8 mouse cellular contexts compared by ENCODE assay signal in the genomic region with DNA sequence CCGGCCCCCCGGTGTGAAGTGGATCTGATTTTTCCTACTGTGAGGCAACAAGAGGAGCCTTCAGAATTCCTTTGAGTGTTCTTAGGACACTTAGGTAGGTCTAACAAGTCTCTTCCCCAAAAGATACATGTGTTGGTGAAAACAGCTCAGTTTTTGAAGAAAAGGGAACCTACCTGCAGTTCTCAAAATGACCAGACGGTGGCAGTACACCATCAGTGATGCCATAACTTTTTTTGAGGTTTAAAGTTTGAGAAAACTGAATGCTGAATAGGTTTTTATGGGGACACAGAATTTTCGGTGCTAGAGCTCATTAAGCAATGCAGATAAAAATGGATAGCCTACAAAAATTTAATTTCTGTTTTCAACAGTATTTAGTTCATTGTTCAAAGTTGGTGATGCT.
DNase-seq lines count a peak whose midpoint lies in the region; ATAC-seq and TF ChIP-seq lines count a peak whose summit lies in the region.

No protein-coding gene starts in this region.

- WGBS in lung, adult 2 months: 4% methylated on average over 4 of the region's 4 CpGs

- no peak for TF ChIP-seq POLR2A in MEL (IDR thresholded peaks at IDR 0.05; ENCODE audit: control insufficient read depth in 1 of 2, insufficient read depth in 1 of 2, low read depth in 1 of 2, low read length in 2 of 2, poor library complexity in 1 of 2)
- TF ChIP-seq POLR2A in lung, adult 2 months (IDR thresholded peaks at IDR 0.05; ENCODE audit: borderline replicate concordance, extremely low read depth, low read depth, low read length): no peak

- peak; percentile 76 for TF ChIP-seq RAD21 in MEL (IDR thresholded peaks at IDR 0.05; ENCODE audit: low read depth, low read length)

- H3K4me1 ChIP-seq in MEL (ENCODE audit: control insufficient read depth in 1 of 2, insufficient read depth in 2 of 2, low read length in 2 of 2): no peaks in the 10 kb centered on the region
- H3K4me1 ChIP-seq in lung, adult 2 months (ENCODE audit: control insufficient read depth, insufficient read depth, low read length): no peaks in the 10 kb centered on the region

- H3K36me3 ChIP-seq in MEL (ENCODE audit: control insufficient read depth in 1 of 2, insufficient read depth in 2 of 2, low read length in 2 of 2): no peaks in the 10 kb centered on the region

- DNase-seq in 3T3-L1 (ENCODE audit: low read depth, low spot score) (peak; percentile 94), MEL (ENCODE audit: low read depth, low spot score) (peak; percentile 31)
- DNase-seq in cerebellum, postnatal 14 days: peak; percentile 87 to 92
- peak; percentile 84 for DNase-seq in gastrocnemius, postnatal 10 days
- DNase-seq in kidney, postnatal 10 days: peak; percentile 91
- DNase-seq in lung, adult 2 months: peak; percentile 67
- peak; percentile 82 for DNase-seq in right cerebral cortex, postnatal 14 days

- no peaks in the 10 kb centered on the region for H3K27me3 ChIP-seq in MEL (ENCODE audit: control insufficient read depth in 1 of 2, insufficient read depth in 2 of 2, low read length in 2 of 2)

- H3K9me3 ChIP-seq in MEL (replicated peaks; ENCODE audit: insufficient read depth, low read length): no peaks in the 10 kb centered on the region

- TF ChIP-seq EP300 in MEL (IDR thresholded peaks at IDR 0.05; ENCODE audit: low read depth in 1 of 2, low read length in 2 of 2): no peak

- H3K9ac ChIP-seq in MEL (ENCODE audit: control insufficient read depth, low read depth, low read length, poor library complexity, severe bottlenecking): no peak overlapping the region

- H3K4me3 ChIP-seq in MEL (ENCODE audit: control insufficient read depth in 1 of 2, insufficient read depth in 1 of 2, low read depth in 2 of 2, low read length in 2 of 2): no peak overlapping the region
- peak overlapping the region; percentile 25 for H3K4me3 ChIP-seq in lung, adult 2 months (replicated peaks; ENCODE audit: extremely low read depth, low read depth, low read length)

- no peak overlapping the region for H3K27ac ChIP-seq in MEL (ENCODE audit: control insufficient read depth, low read depth, low read length)

- no peaks in the 10 kb centered on the region for H3K79me2 ChIP-seq in MEL (ENCODE audit: control insufficient read depth, insufficient read depth, low read length, poor library complexity)

- peak; percentile 49 to 84 (median 69) for TF ChIP-seq CTCF in MEL (IDR thresholded peaks at IDR 0.05 in 2 of 3, conservative IDR thresholded peaks at IDR 0.05 in 1 of 3; ENCODE audit: control insufficient read depth in 1 of 3, insufficient read depth in 1 of 3, low read depth in 2 of 3, low read length in 3 of 3, poor library complexity in 1 of 3, severe bottlenecking in 1 of 3)
- TF ChIP-seq CTCF in lung, adult 2 months (IDR thresholded peaks at IDR 0.05; ENCODE audit: insufficient read depth, low read length): peak; percentile 48

- ATAC-seq in inflammation-experienced regulatory T-cells, adult 6 months: no peak

TF ChIP-seq in MEL, 35 proteins besides CTCF, POLR2A, EP300 and RAD21:
- TF ChIP-seq KAT2A (conservative IDR thresholded peaks at IDR 0.05; ENCODE audit: low read depth, low read length) (no peak), TCF12 (IDR thresholded peaks at IDR 0.05; ENCODE audit: low read depth, low read length) (no peak), SMC3 (IDR thresholded peaks at IDR 0.05; ENCODE audit: low read depth, low read length) (peak; percentile 56), ZC3H11A (IDR thresholded peaks at IDR 0.05; ENCODE audit: low read depth, low read length) (peak; percentile 50)

Comparison
In these comparisons a context has a peak if more than half of its experiments do, and no peak if none do; other contexts are left out.
1. DNase-seq: peak in every context shown above with its lines; median percentile 94 in 3T3-L1; 91 in kidney, postnatal 10 days; 90 in cerebellum, postnatal 14 days; 84 in gastrocnemius, postnatal 10 days; 82 in right cerebral cortex, postnatal 14 days; 67 in lung, adult 2 months; 31 in MEL.